Mouse (Mus musculus) WW6 (cell line): ENCODE data around the gene Tmem213.

Experiments used
- DNase-seq: peaks from one replicate; pipeline ENCODE4 v3.0.0-alpha.2; 2013; ENCODE audit warnings: low read depth, low spot score

The Tmem213 gene

GRCm38 (mm10) chr6:38116107-38116770 is 7.2 kb downstream of the Tmem213 start:
- no peak for DNase-seq

- no peak for DNase-seq
Measured at GRCm38 (mm10) chr6:38118341-38118740, 9.3 kb downstream of the Tmem213 start.

GRCm38 (mm10) chr6:38120681-38121371 is 11.8 kb downstream of the Tmem213 start:
- no peak for DNase-seq

GRCm38 (mm10) chr6:38121843-38122242 is 12.8 kb downstream of the Tmem213 start:
- DNase-seq: no peak

GRCm38 (mm10) chr6:38122791-38123190 is 13.7 kb downstream of the Tmem213 start:
- no peak for DNase-seq

- DNase-seq: no peak
Measured at GRCm38 (mm10) chr6:38123471-38124206, 14.6 kb downstream of the Tmem213 start.

GRCm38 (mm10) chr6:38124207-38124835 is 15.3 kb downstream of the Tmem213 start, which contains the start of gene Atp6v0a4:
Gene Atp6v0a4 (minus strand): TSS chr6:38124586.
- DNase-seq: no peak

GRCm38 (mm10) chr6:38124882-38125281 is 15.8 kb downstream of the Tmem213 start:
- DNase-seq: no peak

GRCm38 (mm10) chr6:38125462-38125861 is 16.4 kb downstream of the Tmem213 start:
- DNase-seq: no peak

- DNase-seq: no peak
Measured at GRCm38 (mm10) chr6:38128115-38128514, 19.1 kb downstream of the Tmem213 start.

GRCm38 (mm10) chr6:38129883-38130282 is 20.8 kb downstream of the Tmem213 start:
- DNase-seq: no peak

- DNase-seq: no peak
Measured at GRCm38 (mm10) chr6:38131801-38132231, 22.8 kb downstream of the Tmem213 start.

GRCm38 (mm10) chr6:38134806-38135559 is 25.9 kb downstream of the Tmem213 start:
- DNase-seq: no peak

GRCm38 (mm10) chr6:38139086-38139485 is 30.0 kb downstream of the Tmem213 start:
- DNase-seq: no peak

GRCm38 (mm10) chr6:38140402-38140801 is 31.3 kb downstream of the Tmem213 start:
- no peak for DNase-seq

- DNase-seq: no peak
Measured at GRCm38 (mm10) chr6:38144161-38144998, 35.3 kb downstream of the Tmem213 start.

- no peak for DNase-seq
Measured at GRCm38 (mm10) chr6:38145463-38146065, 36.5 kb downstream of the Tmem213 start.

- no peak for DNase-seq
Measured at GRCm38 (mm10) chr6:38147301-38147700, 38.2 kb downstream of the Tmem213 start.

- no peak for DNase-seq
Measured at GRCm38 (mm10) chr6:38148626-38149025, 39.6 kb downstream of the Tmem213 start.

GRCm38 (mm10) chr6:38149483-38149882 is 40.4 kb downstream of the Tmem213 start:
- no peak for DNase-seq
